Mouse (Mus musculus) ES-Bruce4 (cell line): ENCODE measurements around the gene Trappc12.

Source experiments
- CTCF ChIP-seq: IDR thresholded peaks from one replicate; pipeline ENCODE4 v1.8.1; 2011; ENCODE audit warnings: low read depth, low read length
- EP300 ChIP-seq: IDR thresholded peaks from 2 replicates; pipeline ENCODE4 v1.6.1; 2011; ENCODE audit warnings: low read depth, low read length; ENCODE audit not compliant: insufficient read depth
- POLR2A ChIP-seq: IDR thresholded peaks from one replicate; pipeline ENCODE4 v1.8.1; 2011; ENCODE audit warnings: low read length; ENCODE audit not compliant: insufficient read depth

DNA sequence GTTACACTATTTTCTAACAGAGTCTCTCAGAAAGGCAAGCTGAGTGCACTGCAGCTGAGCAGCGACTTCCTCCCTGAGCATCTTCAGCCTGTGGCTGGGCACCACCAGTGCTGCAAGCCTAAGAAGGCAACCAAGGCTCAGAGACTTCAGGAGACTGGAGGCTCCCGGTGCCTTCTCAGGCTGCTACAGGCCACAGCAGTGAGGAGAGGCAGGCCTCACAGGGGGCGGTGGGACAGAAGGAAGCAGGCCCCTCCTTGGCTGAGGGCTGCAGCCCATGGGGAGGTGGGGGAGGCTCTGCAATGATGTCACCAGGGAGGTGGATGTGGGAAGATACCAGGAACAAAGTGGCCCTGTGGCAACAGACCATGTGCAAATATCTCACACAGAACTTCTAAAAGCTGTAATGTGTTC is 50.2 kb downstream of the Trappc12 start:
- TF ChIP-seq POLR2A = no peak
- TF ChIP-seq CTCF = no peak
- no peak for TF ChIP-seq EP300
